Mouse (Mus musculus) embryonic facial prominence, embryonic 13.5 days (tissue): ENCODE measurements around the gene Lce3e. TPM values are rescaled to one million over a fixed set of nuclear protein-coding genes. Genes with fewer than 3 reads are reported as not detected.

Experiments used
- ATAC-seq: fragments of 200-750 bp; cut with Nextera tagmentation; 2 replicates; pipeline ENCODE4 v1.8.0; 2017; ENCODE audit warnings: low read depth; ENCODE audit not compliant: insufficient number of reproducible peaks, insufficient read depth, low FRiP score, low TSS enrichment
- H3K27ac ChIP-seq: fragments of 300-500 bp; sonication (generic); 2 replicates; pipeline ENCODE4 v1.5.1; 2015; ENCODE audit warnings: moderate library complexity, mild to moderate bottlenecking, inconsistent platforms
- H3K27me3 ChIP-seq: fragments of 300-500 bp; sonication (generic); 2 replicates; pipeline ENCODE4 v1.6.1; 2015; ENCODE audit warnings: mild to moderate bottlenecking, inconsistent platforms
- H3K36me3 ChIP-seq: fragments of 300-500 bp; sonication (generic); 2 replicates; pipeline ENCODE4 v1.6.1; 2015; ENCODE audit warnings: mild to moderate bottlenecking, inconsistent platforms
- H3K4me1 ChIP-seq: fragments of 300-500 bp; sonication (generic); 2 replicates; pipeline ENCODE4 v1.6.1; 2015; ENCODE audit warnings: inconsistent platforms
- H3K4me2 ChIP-seq: fragments of 300-500 bp; sonication (generic); 2 replicates; pipeline ENCODE4 v1.6.1; 2015; ENCODE audit warnings: moderate library complexity, mild to moderate bottlenecking, inconsistent platforms
- H3K4me3 ChIP-seq: fragments of 300-500 bp; sonication (generic); 2 replicates; pipeline ENCODE4 v1.5.1; 2015; ENCODE audit warnings: mild to moderate bottlenecking, inconsistent platforms
- H3K9ac ChIP-seq: fragments of 300-500 bp; sonication (generic); 2 replicates; pipeline ENCODE4 v1.6.1; 2015; ENCODE audit warnings: mild to moderate bottlenecking, inconsistent platforms
- H3K9me3 ChIP-seq: fragments of 300-500 bp; sonication (generic); 2 replicates; pipeline ENCODE4 v1.6.1; 2016; ENCODE audit warnings: inconsistent platforms
- WGBS: fragments of 180-500 bp; shearing (Covaris S2); methylation state at CpG from one replicate; pipeline ENCODE4 v1.1.7; 2015; ENCODE audit warnings: mixed read lengths; 5-methylcytosine and 5-hydroxymethylcytosine counted together
- polyA plus RNA-seq: library from polyadenylated mRNA; unstranded; fragments of >200 nt; fragmentation: Nextera tagmentation; extraction: Ambion mirVana; gene quantifications from 2 replicates; pipeline ENCODE4 v1.2.1, GENCODE M21; 2015

The Lce3e gene
- polyA plus RNA-seq = not detected in 2 replicates

DNA sequence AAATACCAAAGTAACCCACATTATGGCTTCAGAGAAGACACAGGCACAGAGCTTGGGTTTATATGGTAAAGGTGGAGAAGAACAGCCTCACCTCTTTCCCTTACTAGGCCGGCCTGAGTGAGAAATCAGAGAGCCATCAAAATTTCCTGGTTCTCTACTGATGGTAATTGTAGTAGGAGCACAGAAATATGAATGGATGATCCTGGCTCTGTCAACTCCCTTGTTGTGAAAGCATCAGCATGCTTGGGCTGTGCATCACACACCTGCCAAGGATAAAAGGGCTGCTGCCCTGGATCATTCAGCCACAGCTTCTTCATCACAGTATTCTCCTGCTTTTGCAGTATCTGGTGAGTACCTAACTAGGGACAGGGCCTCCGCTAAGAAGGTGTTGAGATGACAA, at the start of gene Lce3e:
Lce3e (plus strand) TSS at position 301 of the 400 bp plus-strand sequence.
- no peak for ATAC-seq
- Histone ChIP-seq H3K27ac (no peak within 1 kb of the TSS), H3K4me3 (no peak within 1 kb of the TSS), H3K36me3 (no peaks in the 10 kb centered on the region), H3K9me3 (no peaks in the 10 kb centered on the region), H3K9ac (no peak within 1 kb of the TSS), H3K4me1 (no peaks in the 10 kb centered on the region), H3K27me3 (no peaks in the 10 kb centered on the region), H3K4me2 (no peak within 1 kb of the TSS)
- 90% methylated on average over 2 of the region's 2 CpGs for WGBS

DNA sequence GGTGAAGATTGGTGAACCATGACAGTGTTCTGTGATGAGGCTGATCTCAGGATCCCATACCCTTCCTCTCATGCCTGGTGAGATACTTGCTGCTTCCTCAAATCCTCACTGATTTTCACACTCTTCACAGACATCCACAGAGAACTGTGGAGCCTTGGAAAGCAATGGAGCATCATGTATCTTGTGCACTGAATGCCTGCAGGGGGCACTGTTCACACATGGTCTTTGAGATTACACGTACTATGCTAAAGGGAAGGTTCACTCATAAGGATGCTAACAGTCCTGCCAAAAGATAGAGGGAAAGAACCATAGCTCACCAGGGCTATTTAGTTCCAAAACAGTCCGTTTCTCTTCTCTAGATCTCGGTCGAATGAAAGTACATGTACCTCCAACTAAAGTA, 46.5 kb upstream of the Lce3e start:
- Histone ChIP-seq H3K4me1 (no peaks in the 10 kb centered on the region), H3K36me3 (no peaks in the 10 kb centered on the region), H3K9me3 (no peaks in the 10 kb centered on the region), H3K27ac (no peak overlapping the region), H3K27me3 (no peaks in the 10 kb centered on the region), H3K9ac (no peak overlapping the region), H3K4me3 (no peak overlapping the region), H3K4me2 (no peak overlapping the region)
- WGBS = 64% methylated on average over 4 of the region's 4 CpGs
- ATAC-seq = no peak

DNA sequence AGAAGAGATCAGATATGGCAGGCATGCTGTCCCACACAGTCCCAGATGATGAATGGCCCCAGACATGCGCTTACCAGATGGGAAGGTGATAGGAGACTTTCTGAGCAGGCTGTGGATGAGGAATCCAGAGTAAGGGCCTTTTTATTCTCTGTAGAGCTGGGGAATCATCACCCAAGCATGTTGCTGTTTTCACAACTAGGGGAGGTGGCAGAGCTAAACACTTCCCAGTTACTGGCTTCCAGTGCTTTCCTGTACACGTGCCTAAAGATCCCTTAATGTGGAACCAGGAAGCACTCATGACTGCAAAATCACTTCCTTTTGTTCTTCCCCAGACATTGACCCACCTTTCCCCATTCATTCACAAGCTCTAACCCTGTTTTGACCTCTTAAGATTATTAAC, 40.7 kb upstream of the Lce3e start, which contains the start of gene Lce3a:
Lce3a (minus strand) TSS at position 101 of the 400 bp plus-strand sequence.
- Histone ChIP-seq H3K9me3 (no peaks in the 10 kb centered on the region), H3K36me3 (no peaks in the 10 kb centered on the region), H3K9ac (no peak within 1 kb of the TSS), H3K4me3 (no peak within 1 kb of the TSS), H3K4me2 (no peak within 1 kb of the TSS), H3K4me1 (no peaks in the 10 kb centered on the region), H3K27ac (no peak within 1 kb of the TSS), H3K27me3 (no peaks in the 10 kb centered on the region)
- 71% methylated on average over 2 of the region's 2 CpGs for WGBS
- no peak for ATAC-seq

DNA sequence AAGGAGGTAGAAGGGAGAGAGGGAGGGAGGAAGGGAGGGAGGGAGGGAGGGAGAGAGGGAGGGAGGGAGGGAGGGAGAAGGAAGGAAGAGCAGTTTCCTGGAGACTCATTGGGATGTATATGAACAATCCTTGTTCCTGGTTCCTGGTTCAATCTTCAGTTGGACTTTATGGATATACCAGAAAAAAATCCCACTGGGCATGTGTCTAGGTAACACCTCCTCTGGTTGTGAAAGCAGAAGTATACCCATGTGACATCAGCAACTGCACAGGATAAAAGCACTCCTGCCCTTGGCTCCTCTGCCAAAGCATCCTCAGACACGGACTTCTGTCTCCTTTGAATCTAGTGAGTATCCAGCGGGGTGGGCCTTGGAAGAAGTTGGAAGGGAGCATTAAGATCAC, 34.2 kb upstream of the Lce3e start, which contains the start of gene Lce3b:
Lce3b (plus strand) TSS at position 301 of the 400 bp plus-strand sequence.
- H3K4me3 ChIP-seq = no peak within 1 kb of the TSS
- no peak within 1 kb of the TSS for H3K27ac ChIP-seq
- H3K36me3 ChIP-seq = no peaks in the 10 kb centered on the region
- H3K4me2 ChIP-seq = no peak within 1 kb of the TSS
- no peak for ATAC-seq
- H3K4me1 ChIP-seq = no peaks in the 10 kb centered on the region
- H3K9ac ChIP-seq = no peak within 1 kb of the TSS
- WGBS = 51% methylated on average over 2 of the region's 2 CpGs
- no peaks in the 10 kb centered on the region for H3K9me3 ChIP-seq
- no peaks in the 10 kb centered on the region for H3K27me3 ChIP-seq

DNA sequence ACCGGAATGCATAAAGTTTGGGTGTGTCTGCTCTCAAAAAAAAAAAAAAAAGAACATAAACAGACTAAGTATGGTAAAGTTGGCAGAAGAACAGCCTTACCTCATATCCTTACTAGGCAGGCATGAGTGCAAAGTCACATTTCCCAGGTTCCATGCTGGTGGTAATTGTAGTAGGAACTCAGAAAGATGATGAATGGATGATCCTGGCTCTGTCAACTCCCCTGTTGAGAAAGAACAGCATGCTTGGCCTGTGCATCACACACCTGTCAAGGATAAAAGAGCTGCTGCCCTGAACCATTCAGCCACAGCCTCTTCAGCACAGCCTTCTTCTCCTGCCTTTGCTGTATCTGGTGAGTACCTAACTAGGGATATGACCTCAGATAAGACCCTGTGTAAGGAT, 22.7 kb upstream of the Lce3e start, which contains the start of gene Lce3c:
Lce3c (plus strand) TSS at position 301 of the 400 bp plus-strand sequence.
- H3K36me3 ChIP-seq = no peaks in the 10 kb centered on the region
- H3K27ac ChIP-seq = no peak within 1 kb of the TSS
- no peak within 1 kb of the TSS for H3K4me2 ChIP-seq
- no peak within 1 kb of the TSS for H3K4me3 ChIP-seq
- H3K4me1 ChIP-seq = no peaks in the 10 kb centered on the region
- H3K9me3 ChIP-seq = no peaks in the 10 kb centered on the region
- H3K9ac ChIP-seq = no peak within 1 kb of the TSS
- WGBS = 76% methylated on average over 1 of the region's 1 CpGs
- no peaks in the 10 kb centered on the region for H3K27me3 ChIP-seq
- no peak for ATAC-seq

DNA sequence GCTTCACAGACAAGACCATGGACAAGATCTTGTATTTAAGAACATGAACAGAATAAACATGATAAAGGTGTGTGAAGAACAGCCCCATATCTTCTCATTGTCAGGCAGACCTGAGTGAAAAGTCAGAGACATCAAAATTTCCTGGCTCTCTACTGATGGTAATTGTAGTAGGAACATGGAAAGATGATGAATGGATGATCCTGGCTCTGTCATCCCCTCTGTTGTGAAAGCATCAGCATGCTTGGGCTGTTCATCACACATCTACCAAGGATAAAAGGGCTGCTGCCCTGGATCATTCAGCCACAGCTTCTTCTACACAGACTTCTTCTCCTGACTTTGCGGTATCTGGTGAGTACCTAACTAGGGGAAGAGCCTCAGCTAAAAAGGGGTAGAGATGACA, 9.8 kb upstream of the Lce3e start, which contains the start of gene Lce3d:
Lce3d (plus strand) TSS at position 301 of the 400 bp plus-strand sequence.
- ATAC-seq = no peak
- Histone ChIP-seq H3K4me3 (no peak within 1 kb of the TSS), H3K4me2 (no peak within 1 kb of the TSS), H3K4me1 (no peaks in the 10 kb centered on the region), H3K27ac (no peak within 1 kb of the TSS), H3K9ac (no peak within 1 kb of the TSS), H3K27me3 (no peaks in the 10 kb centered on the region), H3K36me3 (no peaks in the 10 kb centered on the region), H3K9me3 (no peaks in the 10 kb centered on the region)
- 91% methylated on average over 1 of the region's 1 CpGs for WGBS

DNA sequence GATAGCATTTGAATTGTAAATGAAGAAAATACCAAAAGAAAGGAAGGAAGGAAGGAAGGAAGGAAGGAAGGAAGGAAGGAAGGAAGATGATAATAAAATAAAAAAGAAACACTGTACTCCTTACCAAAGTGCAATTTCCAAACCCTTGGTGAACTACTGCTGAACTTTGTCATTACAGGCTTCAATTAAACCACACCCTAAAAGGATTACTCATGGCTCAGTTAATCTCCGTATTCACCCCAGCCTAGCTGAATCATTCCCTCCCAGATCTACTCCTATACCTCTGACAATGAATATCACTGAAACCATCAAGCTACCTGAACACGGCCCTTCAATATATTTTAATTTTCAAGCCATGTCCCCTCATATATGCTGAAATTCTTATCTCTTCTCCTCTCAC, 11.6 kb downstream of the Lce3e start:
- ATAC-seq = no peak
- H3K4me1 ChIP-seq = no peaks in the 10 kb centered on the region
- WGBS = 58% methylated on average over 2 of the region's 2 CpGs

DNA sequence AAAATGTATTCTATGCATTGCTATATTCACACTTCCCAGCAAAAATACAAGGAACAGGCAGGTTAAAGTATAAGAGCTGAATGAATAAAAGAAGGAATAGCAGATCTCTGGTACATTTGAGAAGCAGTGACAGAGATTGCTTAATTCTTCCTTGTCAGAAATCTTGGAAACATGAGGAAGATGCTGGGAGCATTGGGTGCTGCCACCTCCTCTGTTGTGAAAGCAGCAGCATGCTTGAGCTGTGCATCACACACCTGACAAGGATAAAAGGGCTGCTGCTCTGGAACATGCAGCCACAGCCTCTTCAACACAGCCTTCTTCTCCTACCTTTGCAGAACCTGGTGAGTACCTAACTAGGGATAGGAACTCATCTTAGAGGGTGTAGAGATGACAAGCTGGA, 25.1 kb downstream of the Lce3e start, which contains the start of gene Lce3f:
Lce3f (plus strand) TSS at position 301 of the 400 bp plus-strand sequence.
- H3K27ac ChIP-seq = no peak within 1 kb of the TSS
- H3K27me3 ChIP-seq = no peaks in the 10 kb centered on the region
- H3K4me2 ChIP-seq = no peak within 1 kb of the TSS
- H3K9me3 ChIP-seq = no peaks in the 10 kb centered on the region
- no peaks in the 10 kb centered on the region for H3K4me1 ChIP-seq
- H3K9ac ChIP-seq = no peak within 1 kb of the TSS
- no peak for ATAC-seq
- no peak within 1 kb of the TSS for H3K4me3 ChIP-seq
- no peaks in the 10 kb centered on the region for H3K36me3 ChIP-seq

More for the DNA sequence above, 11.6 kb downstream of the Lce3e start:
- Histone ChIP-seq H3K4me3 (no peak overlapping the region), H3K27me3 (no peaks in the 10 kb centered on the region), H3K27ac (no peak overlapping the region), H3K9me3 (no peaks in the 10 kb centered on the region), H3K36me3 (no peaks in the 10 kb centered on the region), H3K9ac (no peak overlapping the region), H3K4me2 (no peak overlapping the region)

DNA sequence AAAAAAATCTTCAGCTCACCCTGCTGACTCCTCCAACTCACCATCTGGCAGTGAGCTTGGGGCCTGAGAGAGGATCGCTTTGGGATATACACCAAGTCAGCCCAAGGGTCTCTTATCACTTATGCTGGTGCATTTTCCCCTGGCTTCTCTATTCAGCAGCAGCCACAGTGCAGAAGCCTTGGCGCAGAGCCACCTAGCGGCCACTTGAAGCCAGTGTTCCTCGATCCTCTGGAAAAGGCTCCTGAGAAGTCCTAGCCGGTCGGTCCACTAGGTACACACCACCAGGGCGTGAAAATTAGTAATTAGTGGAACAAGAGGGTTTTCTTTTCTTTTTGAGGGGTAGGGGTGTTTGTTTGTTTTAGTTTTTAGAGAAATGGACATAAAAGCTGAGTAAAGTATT, 31.8 kb downstream of the Lce3e start:
- H3K27me3 ChIP-seq = no peaks in the 10 kb centered on the region
- H3K9me3 ChIP-seq = no peaks in the 10 kb centered on the region
- H3K36me3 ChIP-seq = no peaks in the 10 kb centered on the region
- no peak overlapping the region for H3K9ac ChIP-seq
- no peak overlapping the region for H3K4me2 ChIP-seq
- no peak overlapping the region for H3K4me3 ChIP-seq
- WGBS = 3% methylated on average over 7 of the region's 7 CpGs
- no peak overlapping the region for H3K27ac ChIP-seq
- no peak for ATAC-seq
- H3K4me1 ChIP-seq = no peaks in the 10 kb centered on the region

DNA sequence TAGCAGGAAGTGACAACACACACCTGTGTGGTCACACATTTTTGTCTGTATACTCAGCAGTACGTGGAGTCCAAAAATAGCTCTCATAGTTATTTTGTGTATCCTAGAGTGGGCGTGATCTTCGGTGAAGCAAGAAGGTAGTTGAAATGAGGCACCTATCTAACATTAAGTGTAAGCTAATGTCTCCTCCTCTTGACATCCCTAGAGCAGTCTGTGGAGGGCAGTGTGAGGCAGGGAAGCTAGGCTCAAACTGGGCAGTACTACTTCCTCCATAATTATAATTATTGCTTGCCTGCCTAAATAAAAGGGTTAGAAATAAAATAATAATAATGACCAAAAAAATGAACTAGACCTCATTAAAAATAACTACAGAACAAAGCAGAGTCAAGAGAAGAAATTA, 33.8 kb downstream of the Lce3e start:
- no peaks in the 10 kb centered on the region for H3K4me1 ChIP-seq
- H3K9me3 ChIP-seq = no peaks in the 10 kb centered on the region
- H3K4me3 ChIP-seq = no peak overlapping the region
- 77% methylated on average over 3 of the region's 3 CpGs for WGBS
- no peaks in the 10 kb centered on the region for H3K36me3 ChIP-seq
- no peak overlapping the region for H3K9ac ChIP-seq
- H3K27ac ChIP-seq = no peak overlapping the region
- no peaks in the 10 kb centered on the region for H3K27me3 ChIP-seq
- H3K4me2 ChIP-seq = no peak overlapping the region
- ATAC-seq = no peak

DNA sequence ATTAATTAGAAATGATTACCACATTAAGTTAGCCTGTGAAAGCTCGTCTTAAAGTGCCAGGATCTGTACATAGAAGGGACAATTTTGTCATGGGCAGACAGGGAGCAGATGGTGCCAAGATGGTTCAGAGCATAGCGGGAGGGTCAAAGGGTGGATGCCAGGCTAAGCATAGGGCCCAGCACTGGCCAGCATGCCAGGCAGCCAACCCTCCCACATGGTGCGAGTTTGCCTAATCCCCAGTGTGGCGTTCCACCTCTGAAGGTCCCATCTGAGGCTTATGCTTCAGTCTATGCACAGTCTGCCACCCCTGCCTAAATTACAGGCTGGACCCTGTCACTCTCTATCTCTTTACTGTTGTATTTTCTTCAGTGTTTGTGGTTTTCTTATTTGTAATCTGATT, 36.0 kb downstream of the Lce3e start:
- 68% methylated on average over 4 of the region's 4 CpGs for WGBS
- no peak overlapping the region for H3K4me3 ChIP-seq
- no peak for ATAC-seq
- H3K9ac ChIP-seq = no peak overlapping the region
- H3K27ac ChIP-seq = no peak overlapping the region
- no peak overlapping the region for H3K4me2 ChIP-seq
- no peaks in the 10 kb centered on the region for H3K27me3 ChIP-seq
- H3K9me3 ChIP-seq = no peaks in the 10 kb centered on the region
- no peaks in the 10 kb centered on the region for H3K36me3 ChIP-seq
- H3K4me1 ChIP-seq = no peaks in the 10 kb centered on the region

DNA sequence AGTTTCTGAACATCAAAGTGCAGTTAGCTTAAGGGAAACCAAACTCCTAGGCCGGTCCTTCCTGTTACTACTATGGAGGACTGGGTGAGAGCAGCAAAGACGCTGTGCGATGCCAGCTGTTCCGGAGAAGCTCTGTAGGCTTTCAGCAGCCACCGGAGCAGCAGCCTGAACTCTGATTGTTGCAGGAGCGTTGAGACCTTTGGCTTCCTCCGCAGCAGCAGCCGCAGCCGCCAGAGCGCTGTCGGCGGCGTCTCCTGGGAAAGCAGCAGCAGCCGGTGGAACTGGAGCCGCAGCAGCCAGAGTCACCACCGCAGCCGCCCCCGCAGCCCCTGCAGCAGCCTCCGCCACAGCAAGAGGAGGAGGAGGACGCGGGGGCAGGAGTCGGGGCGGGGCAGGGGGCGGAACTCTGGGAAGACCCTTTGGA, 47.5 kb downstream of the Lce3e start:
- peak overlapping the region; percentile 78 for H3K4me2 ChIP-seq
- ATAC-seq = peak; percentile 56
- H3K27ac ChIP-seq = peak overlapping the region; percentile 66
- peaks cover 10% of the 10 kb centered on the region; the same call in 1 of the 2 replicates for H3K4me1 ChIP-seq
- H3K27me3 ChIP-seq = no peaks in the 10 kb centered on the region
- WGBS = under 1% methylated on average over 24 of the region's 24 CpGs
- H3K9ac ChIP-seq = peak overlapping the region; percentile 71
- no peaks in the 10 kb centered on the region for H3K36me3 ChIP-seq
- H3K9me3 ChIP-seq = no peaks in the 10 kb centered on the region
- peak overlapping the region; percentile 51 for H3K4me3 ChIP-seq
